Mouse (Mus musculus): Measurements from ENCODE around the gene Tcf20. TPM values are rescaled to one million over a fixed set of nuclear protein-coding genes. Genes with fewer than 3 reads are reported as not detected.

Tcf20 gene
- polyA plus RNA-seq, 2 experiments, result 14.6 to 28.9 TPM

DNA sequence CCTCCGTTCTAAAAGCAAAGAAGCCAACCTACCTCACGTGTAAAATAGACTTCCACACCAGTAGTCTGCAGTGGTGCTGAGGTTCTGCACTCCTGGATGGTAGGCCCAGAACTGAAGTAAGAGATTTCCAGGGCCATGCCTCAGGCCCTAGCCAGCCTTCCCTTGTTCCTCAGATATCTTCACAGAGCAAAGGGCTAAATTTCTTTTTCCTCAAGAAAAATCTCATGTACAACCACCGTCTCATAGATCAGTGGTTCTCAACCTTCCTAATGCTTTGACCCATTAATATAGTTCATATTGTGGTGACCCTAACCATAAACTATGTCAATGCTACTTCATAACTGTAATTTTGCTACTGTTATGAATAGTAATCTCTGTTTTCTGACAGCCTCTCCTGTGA is 87.3 kb downstream of the Tcf20 start:
- Histone ChIP-seq H3K4me2 (replicated peaks; ENCODE audit: low read depth, low read length, severe bottlenecking) (peak overlapping the region; percentile 85), H3K9me3 (ENCODE audit: control insufficient read depth, low read length) (no peaks in the 10 kb centered on the region), H3K27me3 (ENCODE audit: control insufficient read depth, insufficient read depth, low read length) (no peaks in the 10 kb centered on the region), H3K4me1 (ENCODE audit: control insufficient read depth, insufficient read depth, low read length) (peaks cover 26% of the 10 kb centered on the region), H3K36me3 (ENCODE audit: control insufficient read depth, insufficient read depth, low read length) (no peaks in the 10 kb centered on the region), H3K9ac (ENCODE audit: low read depth, low read length, severe bottlenecking) (0 out of 2 replicates have a peak overlapping the region, but pooled peaks have one; percentile 18), H3K4me3 (replicated peaks; ENCODE audit: low read length) (peak overlapping the region; percentile 99), H3K27ac (replicated peaks; ENCODE audit: low read depth, low read length) (peak overlapping the region; percentile 46; the same call in 1 of the 2 replicates)
- DNase-seq (ENCODE audit: low spot score) (no peak), ATAC-seq (ENCODE audit: low FRiP score, low read depth) (no peak)
- 44% methylated on average over 3 of the region's 3 CpGs for WGBS
- TF ChIP-seq POLR2A (IDR thresholded peaks at IDR 0.05; ENCODE audit: borderline replicate concordance, extremely low read depth, insufficient read depth, insufficient read length), result no peak

DNA sequence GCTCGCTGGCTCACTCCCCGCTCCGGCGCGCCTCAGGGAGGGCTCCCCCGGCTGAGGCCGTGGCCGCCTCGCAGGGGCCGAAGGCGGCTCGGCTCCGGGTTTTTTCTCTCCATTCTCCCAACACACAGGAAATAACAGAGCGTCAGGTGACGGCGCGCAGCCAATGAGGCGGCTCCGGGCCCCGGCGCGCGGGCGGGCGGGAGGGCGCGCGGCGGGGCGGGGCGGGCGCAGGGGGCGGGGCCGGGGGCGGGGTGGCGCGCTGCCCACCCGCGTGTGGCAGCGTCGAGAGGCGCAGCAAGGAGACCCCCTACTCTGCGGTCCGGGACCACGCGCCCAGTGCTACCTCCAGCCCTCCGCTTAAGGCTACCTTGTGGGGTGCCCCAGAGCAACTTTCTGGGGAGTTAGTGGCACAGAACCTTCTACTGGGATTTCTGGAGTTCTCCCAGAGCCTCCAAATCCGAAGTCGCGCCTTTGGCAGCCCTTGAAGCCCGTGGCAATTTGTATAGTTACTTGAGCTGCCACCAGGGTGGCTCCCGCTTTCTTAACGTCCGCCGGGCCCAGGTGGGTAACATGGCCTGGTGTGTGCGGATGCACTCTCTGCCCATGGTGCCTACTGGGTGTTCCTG is 87.9 kb downstream of the Tcf20 start:
- peak overlapping the region; percentile 82 for H3K9ac ChIP-seq (ENCODE audit: low read depth, low read length, severe bottlenecking)
- under 1% methylated on average over 19 of the region's 56 CpGs for WGBS
- TF ChIP-seq POLR2A (IDR thresholded peaks at IDR 0.05; ENCODE audit: borderline replicate concordance, extremely low read depth, insufficient read depth, insufficient read length), result 0 out of 2 replicates have a peak, but pooled peaks have one; percentile 13
- H3K27me3 ChIP-seq (ENCODE audit: control insufficient read depth, insufficient read depth, low read length), result no peaks in the 10 kb centered on the region
- H3K4me3 ChIP-seq (replicated peaks; ENCODE audit: low read length), result peak overlapping the region; percentile 99
- peak; percentile 85 for DNase-seq (ENCODE audit: low spot score)
- no peaks in the 10 kb centered on the region for H3K36me3 ChIP-seq (ENCODE audit: control insufficient read depth, insufficient read depth, low read length)
- no peaks in the 10 kb centered on the region for H3K9me3 ChIP-seq (ENCODE audit: control insufficient read depth, low read length)
- peak; percentile 93 for ATAC-seq (ENCODE audit: low FRiP score, low read depth)
- H3K27ac ChIP-seq (replicated peaks; ENCODE audit: low read depth, low read length), result peak overlapping the region; percentile 89
- peaks cover 26% of the 10 kb centered on the region for H3K4me1 ChIP-seq (ENCODE audit: control insufficient read depth, insufficient read depth, low read length)
- peak overlapping the region; percentile 85 for H3K4me2 ChIP-seq (replicated peaks; ENCODE audit: low read depth, low read length, severe bottlenecking)

DNA sequence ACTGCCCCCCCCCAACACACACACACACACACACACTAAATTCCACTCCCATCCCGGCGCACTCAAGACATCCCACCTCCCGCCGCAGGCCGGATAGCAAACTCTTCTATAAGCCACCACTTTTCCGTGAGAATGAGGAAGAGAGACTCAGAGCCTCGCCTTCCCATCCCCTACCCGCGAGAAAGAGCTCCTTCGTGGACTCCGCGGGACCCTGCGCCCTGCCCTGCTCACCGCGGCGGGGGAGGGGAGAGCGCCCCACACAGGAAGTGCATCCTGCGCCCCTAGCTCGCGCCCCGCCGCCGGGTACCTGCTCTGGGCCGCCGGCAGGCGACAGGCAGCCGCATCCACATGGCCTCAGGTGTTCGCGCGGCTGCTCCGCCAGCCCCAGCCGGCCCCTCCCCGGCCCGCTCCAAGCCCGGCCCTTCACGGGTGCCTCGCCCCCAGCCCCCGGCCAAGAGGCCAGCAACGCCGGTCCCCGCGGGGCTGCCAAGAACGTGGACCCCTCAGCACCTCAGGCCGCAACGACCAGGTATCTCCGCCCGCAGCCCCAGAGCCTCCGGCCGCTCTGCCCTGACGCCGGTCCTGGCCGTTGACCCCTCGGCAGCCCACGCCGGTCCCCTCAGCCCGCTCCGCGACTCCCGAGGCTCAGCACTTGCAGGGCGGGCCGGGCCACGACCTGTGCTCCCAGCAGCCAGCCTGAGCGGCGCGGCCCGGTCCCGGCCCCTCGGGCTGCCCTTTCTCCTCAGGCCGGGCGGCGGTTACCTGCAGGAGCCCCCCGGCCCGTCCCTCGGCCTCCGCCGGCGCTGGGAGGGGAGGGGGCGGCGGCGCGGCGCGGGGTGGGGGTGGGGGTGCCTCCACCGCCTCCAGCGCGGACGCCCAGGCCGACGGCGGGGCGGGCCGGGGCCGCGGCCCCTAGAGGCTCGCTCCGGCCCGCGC is 88.7 kb downstream of the Tcf20 start:
- Histone ChIP-seq H3K4me2 (replicated peaks; ENCODE audit: low read depth, low read length, severe bottlenecking) (peak overlapping the region; percentile 85), H3K9ac (ENCODE audit: low read depth, low read length, severe bottlenecking) (peak overlapping the region; percentile 82), H3K4me1 (ENCODE audit: control insufficient read depth, insufficient read depth, low read length) (peaks cover 26% of the 10 kb centered on the region), H3K9me3 (ENCODE audit: control insufficient read depth, low read length) (no peaks in the 10 kb centered on the region), H3K4me3 (replicated peaks; ENCODE audit: low read length) (peak overlapping the region; percentile 99), H3K27me3 (ENCODE audit: control insufficient read depth, insufficient read depth, low read length) (no peaks in the 10 kb centered on the region), H3K27ac (replicated peaks; ENCODE audit: low read depth, low read length) (peak overlapping the region; percentile 89), H3K36me3 (ENCODE audit: control insufficient read depth, insufficient read depth, low read length) (no peaks in the 10 kb centered on the region)
- 1% methylated on average over 43 of the region's 98 CpGs for WGBS
- TF ChIP-seq POLR2A (IDR thresholded peaks at IDR 0.05; ENCODE audit: borderline replicate concordance, extremely low read depth, insufficient read depth, insufficient read length), result 0 out of 2 replicates have a peak, but pooled peaks have one; percentile 7
- ATAC-seq (ENCODE audit: low FRiP score, low read depth) (peak; percentile 66), DNase-seq (ENCODE audit: low spot score) (no peak)

DNA sequence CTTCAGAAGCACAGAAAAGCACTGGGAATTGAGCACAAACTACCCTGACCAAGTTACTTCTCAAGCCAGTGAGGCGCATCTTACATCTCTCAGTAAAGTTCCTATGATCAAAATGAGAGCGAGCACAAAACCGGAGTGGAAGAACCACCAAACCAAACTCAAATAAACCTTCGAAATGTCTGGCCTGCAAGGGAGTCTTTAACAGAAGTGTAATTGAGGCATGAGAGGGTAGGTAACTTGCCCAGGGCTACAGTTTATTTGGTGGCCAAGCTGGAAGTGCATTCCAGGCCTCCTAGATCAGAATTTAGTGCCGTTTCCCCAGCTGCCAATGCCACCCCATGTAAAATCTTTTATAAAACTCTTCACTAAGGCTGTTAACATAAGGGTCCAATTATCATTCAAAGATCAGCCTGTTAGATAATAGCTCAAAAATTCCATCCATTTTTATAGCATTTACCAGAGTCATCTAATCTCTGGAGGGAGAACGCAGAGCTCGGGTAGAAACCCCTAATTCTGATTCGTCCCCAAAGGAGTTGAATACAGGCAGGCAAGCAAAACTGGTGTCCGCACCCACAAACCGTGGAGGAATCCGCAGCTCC is 89.4 kb downstream of the Tcf20 start:
- Histone ChIP-seq H3K36me3 (ENCODE audit: control insufficient read depth, insufficient read depth, low read length) (no peaks in the 10 kb centered on the region), H3K27me3 (ENCODE audit: control insufficient read depth, insufficient read depth, low read length) (no peaks in the 10 kb centered on the region), H3K4me1 (ENCODE audit: control insufficient read depth, insufficient read depth, low read length) (peaks cover 26% of the 10 kb centered on the region), H3K9ac (ENCODE audit: low read depth, low read length, severe bottlenecking) (peak overlapping the region; percentile 82), H3K27ac (replicated peaks; ENCODE audit: low read depth, low read length) (peak overlapping the region; percentile 89; the same call in 1 of the 2 replicates), H3K9me3 (ENCODE audit: control insufficient read depth, low read length) (no peaks in the 10 kb centered on the region), H3K4me3 (replicated peaks; ENCODE audit: low read length) (peak overlapping the region; percentile 99), H3K4me2 (replicated peaks; ENCODE audit: low read depth, low read length, severe bottlenecking) (peak overlapping the region; percentile 85)
- no peak for TF ChIP-seq POLR2A (IDR thresholded peaks at IDR 0.05; ENCODE audit: borderline replicate concordance, extremely low read depth, insufficient read depth, insufficient read length)
- WGBS, result 8% methylated on average over 11 of the region's 11 CpGs
- ATAC-seq (ENCODE audit: low FRiP score, low read depth) (no peak; the same call in 1 of the 2 replicates), DNase-seq (ENCODE audit: low spot score) (no peak)

DNA sequence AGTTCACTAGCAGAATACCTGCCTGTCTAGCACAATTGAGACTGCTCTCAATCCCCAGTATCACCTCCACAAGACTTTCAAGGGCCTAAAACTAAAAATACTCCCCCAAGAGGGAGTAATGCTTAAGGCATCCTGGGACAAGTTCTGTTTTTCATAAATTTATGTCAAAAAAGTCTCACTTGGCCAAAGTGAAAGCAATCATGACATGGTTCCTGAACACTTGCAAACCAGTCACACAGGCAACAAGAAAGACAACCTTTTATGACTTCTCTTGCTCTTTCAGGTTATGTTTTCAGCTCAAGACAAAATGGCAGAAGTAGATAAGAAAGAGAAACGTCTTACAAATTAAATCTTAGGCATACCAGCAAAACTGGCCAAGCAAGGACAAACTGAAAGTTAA is 91.3 kb downstream of the Tcf20 start:
- no peak for TF ChIP-seq POLR2A (IDR thresholded peaks at IDR 0.05; ENCODE audit: borderline replicate concordance, extremely low read depth, insufficient read depth, insufficient read length)
- ATAC-seq (ENCODE audit: low FRiP score, low read depth), result no peak
- H3K4me1 ChIP-seq (ENCODE audit: control insufficient read depth, insufficient read depth, low read length), result peaks cover 22% of the 10 kb centered on the region
- no peaks in the 10 kb centered on the region for H3K27me3 ChIP-seq (ENCODE audit: control insufficient read depth, insufficient read depth, low read length)
- H3K4me3 ChIP-seq (replicated peaks; ENCODE audit: low read length), result no peak overlapping the region
- H3K9me3 ChIP-seq (ENCODE audit: control insufficient read depth, low read length), result no peaks in the 10 kb centered on the region
- DNase-seq (ENCODE audit: low spot score), result no peak
- WGBS, result 62% methylated on average over 1 of the region's 1 CpGs
- no peaks in the 10 kb centered on the region for H3K36me3 ChIP-seq (ENCODE audit: control insufficient read depth, insufficient read depth, low read length)
- no peak overlapping the region for H3K9ac ChIP-seq (ENCODE audit: low read depth, low read length, severe bottlenecking)
- H3K27ac ChIP-seq (replicated peaks; ENCODE audit: low read depth, low read length), result no peak overlapping the region
- H3K4me2 ChIP-seq (replicated peaks; ENCODE audit: low read depth, low read length, severe bottlenecking), result no peak overlapping the region

All from limb, embryonic 14.5 days (tissue).